Mouse (Mus musculus) stomach, postnatal 0 days (tissue): ENCODE measurements at regions not wholly inside any gene's neighbourhood (a gene's known extent, or its start where the extent isn't known, plus 50 kb on each side); places are given as distances from the start of the nearest gene placed in this dataset.

ENCODE experiments used
- CTCF ChIP-seq: IDR thresholded peaks from 2 replicates; pipeline ENCODE4 v1.5.1; 2016; ENCODE audit warnings: antibody characterized with exemption, low read depth, mild to moderate bottlenecking, moderate library complexity
- EP300 ChIP-seq: optimal IDR thresholded peaks from 2 replicates; pipeline ENCODE3; 2016; ENCODE audit warnings: antibody characterized with exemption

DNA sequence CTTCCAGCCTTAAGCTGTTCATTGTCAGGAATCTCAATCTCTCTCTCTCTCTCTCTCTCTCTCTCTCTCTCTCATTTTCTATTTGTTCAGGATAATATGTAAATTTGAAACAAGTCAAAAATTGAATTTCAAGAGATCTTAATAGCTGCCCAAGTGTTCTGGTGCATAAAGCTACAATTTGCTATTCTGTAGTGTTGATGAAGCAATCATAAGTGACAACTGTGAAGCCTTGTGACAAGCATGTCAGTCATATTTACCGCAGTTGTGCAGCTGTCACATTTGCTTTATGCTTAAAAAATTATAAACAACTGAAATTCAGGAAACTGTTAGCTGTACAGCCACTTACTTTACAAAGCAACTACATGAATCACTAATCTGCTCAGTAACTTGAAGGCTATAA, 208.6 kb upstream of the Hey2 start:
- TF ChIP-seq CTCF (no peak), EP300 (no peak)
